Mouse (Mus musculus) ES-E14 (cell line): ENCODE data around the gene Wdr77.

Source experiments
- CHD2 ChIP-seq: IDR thresholded peaks from 2 replicates; pipeline ENCODE4 v1.6.1; 2014; ENCODE audit warnings: mild to moderate bottlenecking, low read depth, low read length, inconsistent platforms
- HCFC1 ChIP-seq: IDR thresholded peaks from 2 replicates; pipeline ENCODE4 v1.6.1; 2012; ENCODE audit warnings: low read length, inconsistent platforms, borderline replicate concordance; ENCODE audit not compliant: insufficient read depth
- MAFK ChIP-seq: IDR thresholded peaks from 2 replicates; pipeline ENCODE4 v1.6.1; 2014; ENCODE audit warnings: mild to moderate bottlenecking, low read depth, low read length, inconsistent platforms; ENCODE audit not compliant: insufficient read depth
- ZC3H11A ChIP-seq: IDR thresholded peaks from 2 replicates; pipeline ENCODE4 v1.6.1; 2012; ENCODE audit warnings: low read depth, mild to moderate bottlenecking, inconsistent platforms, low read length, borderline replicate concordance
- ZNF384 ChIP-seq: IDR thresholded peaks from 2 replicates; pipeline ENCODE4 v1.6.1; 2012; ENCODE audit warnings: low read depth, low read length, inconsistent platforms

DNA sequence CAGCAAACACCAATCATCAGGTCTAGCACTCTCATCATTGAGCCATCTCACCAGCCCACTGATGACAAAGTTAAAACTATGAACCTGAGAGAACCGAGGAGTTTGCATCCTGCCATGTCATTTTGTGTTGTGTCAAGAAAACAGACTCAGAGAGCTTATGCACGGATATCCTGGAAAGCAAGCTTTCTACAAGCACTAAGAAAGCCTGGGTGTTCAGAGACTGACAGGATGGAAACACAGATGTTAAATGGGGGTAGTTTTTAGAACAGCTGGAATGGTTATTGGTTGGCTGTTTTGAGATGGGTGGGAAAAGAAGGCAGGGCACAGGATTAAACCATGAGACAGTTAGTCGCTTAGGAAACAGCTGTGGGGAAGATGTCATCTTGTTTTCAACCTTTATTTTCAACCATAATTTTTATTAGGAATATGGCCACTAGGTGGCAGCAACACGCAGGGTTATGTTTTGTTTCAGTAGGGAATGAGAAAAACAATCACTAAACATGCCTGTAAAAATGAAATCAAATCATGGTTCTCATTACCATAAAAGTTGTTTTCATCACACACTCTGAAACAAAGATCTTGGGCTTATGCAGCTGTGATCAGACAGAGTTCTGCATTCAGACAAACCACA is 32.6 kb downstream of the Wdr77 start:
- TF ChIP-seq ZC3H11A = no peak; the same call in 1 of the 2 replicates
- TF ChIP-seq HCFC1 = no peak
- TF ChIP-seq CHD2 = no peak
- no peak for TF ChIP-seq ZNF384
- no peak for TF ChIP-seq MAFK
